Mouse (Mus musculus) bone marrow macrophage, adult 2 months (primary cell): ENCODE measurements around the gene Cep170.

Experiments
- CTCF ChIP-seq: IDR thresholded peaks from 2 replicates; pipeline ENCODE4 v1.5.1; 2012; ENCODE audit warnings: low read depth, mild to moderate bottlenecking, low read length, moderate library complexity
- POLR2A ChIP-seq: IDR thresholded peaks from 2 replicates; pipeline ENCODE4 v1.6.1; 2012; ENCODE audit warnings: mild to moderate bottlenecking, low read depth, low read length, borderline replicate concordance

- TF ChIP-seq CTCF (no peak), POLR2A (no peak)
These were observed 64.2 kb downstream of the Cep170 start for GRCm38 (mm10) chr1:176749708-176750107.
